Mouse (Mus musculus): ENCODE results near the gene Ints6l.
"Not testable (repeated sequence)": the region's sequence is repeated elsewhere in the genome, so short reads cannot be mapped to it uniquely, and the experiment has no call there.

Ints6l gene

DNA sequence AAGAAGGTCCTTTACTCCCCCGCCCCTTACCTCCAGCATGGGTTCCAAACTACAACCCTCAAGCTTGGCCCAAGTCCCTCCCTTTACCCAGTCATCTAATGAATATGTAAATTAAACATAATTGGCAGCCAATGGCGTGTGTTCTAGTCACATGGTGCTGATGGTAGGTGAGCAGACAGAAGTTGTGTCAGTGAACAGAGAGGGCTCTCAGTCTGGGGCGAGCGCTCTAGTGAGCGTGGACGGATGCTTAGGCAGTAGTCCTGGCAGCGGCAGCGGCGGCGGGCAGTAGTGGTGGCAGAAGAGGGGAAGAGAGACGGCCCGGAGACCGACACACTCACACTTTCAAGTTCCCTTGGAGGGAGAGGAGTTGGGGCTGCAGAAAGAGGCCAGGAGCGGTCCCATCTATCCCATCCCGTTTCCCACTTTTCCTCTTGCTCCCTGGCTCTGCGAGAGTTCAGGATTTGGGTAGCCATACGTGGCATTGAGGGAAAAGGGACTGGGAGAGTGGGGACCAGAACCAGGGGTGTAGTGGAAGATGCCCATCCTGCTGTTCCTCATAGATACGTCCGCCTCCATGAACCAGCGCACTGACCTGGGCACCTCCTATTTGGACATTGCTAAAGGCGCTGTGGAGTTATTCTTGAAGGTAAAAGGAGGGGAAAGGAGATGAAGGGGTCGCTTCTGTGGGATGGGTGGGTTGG is at the start of gene Ints6l:
Gene Ints6l, plus strand, starts transcription at position 187 of the 701 bp plus-strand sequence.
- DNase-seq = peak; percentile 82

DNA sequence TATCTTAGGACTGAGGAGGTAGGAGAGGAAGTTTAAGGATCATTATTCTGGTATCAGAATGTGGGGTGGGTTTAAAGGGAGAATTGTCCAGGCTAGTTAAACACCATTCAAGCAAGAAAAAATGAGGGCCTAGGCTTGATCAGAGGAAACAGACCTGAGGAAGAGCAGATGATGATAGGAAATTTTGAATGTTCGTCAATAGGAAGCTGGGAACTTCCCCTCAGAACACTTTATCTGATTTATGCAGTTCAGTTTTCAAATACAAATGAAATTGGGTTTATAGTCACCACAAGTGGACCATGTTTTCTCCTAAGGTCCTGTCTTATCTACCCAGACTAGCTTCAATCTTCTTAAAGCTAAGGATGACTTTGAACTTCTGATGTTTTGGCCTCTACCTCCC is 49.2 kb upstream of the Ints6l start:
- DNase-seq = no peak

DNA sequence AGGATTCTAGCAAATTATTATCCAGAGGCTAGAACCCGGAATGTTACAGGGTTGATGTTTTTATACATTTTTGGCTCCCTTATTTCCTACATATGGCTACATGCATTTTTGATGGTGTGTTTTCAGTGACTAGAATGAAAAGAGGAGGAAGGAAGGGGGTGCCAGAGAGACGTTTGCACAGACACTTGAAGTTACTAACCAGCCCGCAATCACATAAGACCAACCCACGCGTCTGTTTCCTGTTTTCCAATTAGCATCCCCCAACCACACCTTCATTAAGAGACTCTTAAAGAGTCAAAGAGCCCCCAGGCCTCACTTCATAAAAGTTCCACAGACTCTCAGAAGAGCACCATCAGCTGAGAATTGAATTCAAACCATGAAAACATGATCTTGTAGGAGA is 48.5 kb upstream of the Ints6l start:
- no peak for DNase-seq

DNA sequence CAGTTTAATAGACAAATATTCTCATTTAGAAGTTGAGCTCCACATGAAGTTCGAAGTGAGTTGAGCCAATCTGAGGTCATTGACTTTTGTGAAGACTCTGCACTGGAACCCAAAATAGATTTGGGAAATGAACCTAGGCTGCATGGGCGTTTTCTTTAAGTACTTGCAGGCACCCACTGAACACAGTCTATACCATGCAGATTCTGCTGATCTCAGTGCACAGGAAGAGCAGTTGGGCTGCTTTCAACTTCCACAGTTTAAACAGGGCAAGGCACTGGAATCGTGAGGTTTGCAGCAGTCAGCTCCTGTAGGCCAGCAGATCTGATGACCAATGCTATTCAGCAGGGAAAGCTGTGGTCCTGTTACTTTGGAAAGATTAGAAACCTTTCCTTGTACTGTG is 38.4 kb upstream of the Ints6l start:
- DNase-seq = no peak

DNA sequence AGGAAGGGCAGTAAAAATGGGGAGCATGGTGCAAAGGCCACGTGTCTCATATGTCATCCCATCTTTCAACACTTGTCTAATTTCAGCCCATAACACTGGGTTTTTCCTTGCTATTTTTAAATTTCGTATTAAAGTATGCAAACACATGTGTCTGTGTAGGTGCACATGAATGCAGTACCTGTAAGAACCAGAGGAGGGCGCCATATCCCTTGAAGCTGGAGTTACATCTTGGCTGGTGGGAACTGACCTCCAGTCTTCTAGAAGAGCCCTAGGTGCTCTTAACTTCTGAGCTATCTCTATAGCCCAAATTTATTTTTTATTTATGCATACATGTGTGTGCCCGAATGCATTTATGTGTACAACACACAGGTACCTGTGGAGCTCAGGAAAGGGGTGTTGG is 37.1 kb upstream of the Ints6l start:
- no peak for DNase-seq

DNA sequence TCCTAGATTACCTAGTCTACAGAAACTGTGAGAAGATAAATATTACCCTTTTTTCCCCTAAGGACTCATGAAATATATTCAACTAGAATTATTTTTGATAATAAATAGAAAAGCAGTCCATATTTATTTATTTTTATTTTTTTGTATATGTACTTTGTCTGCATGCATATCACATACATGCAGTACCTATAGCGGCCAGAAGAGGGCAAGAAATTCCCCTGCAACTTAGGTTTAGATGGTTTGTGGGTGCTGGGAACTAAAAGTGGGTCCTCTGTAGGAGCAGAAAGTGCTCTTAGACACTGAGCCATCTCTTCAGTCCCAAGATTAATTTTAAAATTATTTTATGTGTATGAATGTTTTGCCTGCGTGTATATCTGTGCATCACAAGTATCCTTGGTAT is 24.1 kb upstream of the Ints6l start:
- no peak for DNase-seq

DNA sequence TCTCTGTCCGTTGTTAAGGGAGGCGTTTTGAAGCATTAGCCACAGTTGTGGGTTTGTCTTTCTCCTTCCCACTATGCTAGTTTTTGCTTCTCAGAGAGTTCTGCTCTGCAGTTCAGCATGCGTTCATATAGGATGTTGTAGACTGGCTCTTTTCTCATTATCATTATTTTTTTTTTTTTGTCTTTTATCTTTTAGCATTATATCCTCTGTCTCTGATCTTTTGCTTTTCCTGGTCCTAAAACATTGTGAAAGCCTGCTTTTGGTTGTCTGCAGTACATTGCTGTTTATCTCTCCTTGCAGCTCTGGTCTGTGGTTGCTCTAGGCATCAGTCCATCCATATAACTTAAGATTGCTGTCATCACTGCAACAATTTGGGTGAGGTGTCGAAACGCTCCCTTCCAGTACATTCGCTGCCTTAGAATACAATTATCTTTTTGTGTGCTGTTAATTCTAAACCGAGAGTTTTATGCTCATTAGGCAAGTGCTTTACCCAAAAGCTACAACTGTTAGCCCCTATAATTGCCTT is 18.8 kb upstream of the Ints6l start:
- no peak for DNase-seq

DNA sequence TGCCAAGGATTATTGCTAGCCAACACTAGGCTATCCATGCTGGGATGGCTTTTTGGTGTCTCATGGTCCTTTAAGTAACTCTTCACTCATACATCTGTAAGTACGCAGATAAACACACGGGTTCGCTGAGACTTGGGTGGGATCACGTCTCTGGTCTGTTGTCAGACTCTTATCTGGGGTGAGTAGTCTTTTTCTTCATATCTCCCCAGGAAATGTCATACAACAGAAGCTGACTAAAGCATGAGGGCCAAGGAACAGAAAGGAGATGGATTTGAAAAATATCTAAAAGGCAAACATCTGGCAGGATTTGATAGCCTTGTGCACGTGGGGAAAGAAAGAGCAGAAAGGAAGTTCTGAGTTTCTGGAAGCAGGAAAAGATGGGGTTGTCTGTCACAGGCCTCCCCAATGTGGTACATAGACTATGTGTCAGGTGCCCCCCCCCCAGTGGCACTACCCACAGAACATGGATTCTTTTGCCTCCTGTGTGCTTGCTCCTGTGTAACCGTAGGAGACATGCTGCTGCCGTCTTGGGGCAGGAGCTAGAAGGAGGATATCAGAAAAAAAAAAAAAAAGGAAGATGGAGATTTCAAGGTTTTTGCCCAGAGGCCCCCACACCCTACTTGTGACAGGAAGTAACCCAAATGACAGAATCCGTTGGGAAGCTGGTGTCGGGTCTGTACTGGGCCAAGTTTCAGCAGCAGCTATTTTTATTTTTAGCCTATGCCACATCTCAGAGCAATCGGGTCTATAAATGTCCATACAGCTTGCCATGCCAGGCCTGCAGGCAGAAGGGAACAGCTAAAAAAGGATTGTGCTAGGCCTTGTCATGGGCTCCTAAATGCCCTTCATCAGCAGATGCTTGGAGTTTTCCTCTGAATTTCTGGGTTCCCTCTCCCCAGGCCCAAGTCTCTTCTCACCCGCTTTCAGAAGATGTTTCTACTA is 7.9 kb upstream of the Ints6l start:
- DNase-seq = no peak

DNA sequence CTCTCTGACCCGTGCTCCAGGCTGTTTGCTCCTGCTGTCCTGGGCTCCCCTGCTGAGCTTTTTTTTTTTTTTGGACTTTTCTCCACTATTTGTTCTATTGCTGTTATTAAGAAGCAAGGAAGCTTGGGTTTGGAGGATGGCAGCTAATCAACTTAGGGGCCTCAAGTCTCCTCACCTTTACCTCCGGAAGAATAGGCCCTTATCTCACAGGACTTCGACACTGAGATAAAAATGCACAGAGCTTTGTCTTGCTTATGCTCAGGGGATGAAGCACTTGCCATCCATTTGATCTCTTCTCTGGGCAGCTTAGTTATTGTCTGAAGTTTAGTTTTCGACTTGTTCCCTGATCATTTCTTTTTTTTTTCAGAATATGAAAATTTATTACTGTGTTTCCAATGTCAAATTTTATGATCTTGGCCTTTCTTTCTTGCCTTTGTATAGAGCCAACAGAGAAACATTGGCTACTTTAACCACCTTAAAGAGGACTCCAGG is 7.1 kb upstream of the Ints6l start, which contains the start of gene Gm2174:
Gene Gm2174, plus strand, starts transcription at position 442 of the 492 bp plus-strand sequence.
- no peak for DNase-seq

DNA sequence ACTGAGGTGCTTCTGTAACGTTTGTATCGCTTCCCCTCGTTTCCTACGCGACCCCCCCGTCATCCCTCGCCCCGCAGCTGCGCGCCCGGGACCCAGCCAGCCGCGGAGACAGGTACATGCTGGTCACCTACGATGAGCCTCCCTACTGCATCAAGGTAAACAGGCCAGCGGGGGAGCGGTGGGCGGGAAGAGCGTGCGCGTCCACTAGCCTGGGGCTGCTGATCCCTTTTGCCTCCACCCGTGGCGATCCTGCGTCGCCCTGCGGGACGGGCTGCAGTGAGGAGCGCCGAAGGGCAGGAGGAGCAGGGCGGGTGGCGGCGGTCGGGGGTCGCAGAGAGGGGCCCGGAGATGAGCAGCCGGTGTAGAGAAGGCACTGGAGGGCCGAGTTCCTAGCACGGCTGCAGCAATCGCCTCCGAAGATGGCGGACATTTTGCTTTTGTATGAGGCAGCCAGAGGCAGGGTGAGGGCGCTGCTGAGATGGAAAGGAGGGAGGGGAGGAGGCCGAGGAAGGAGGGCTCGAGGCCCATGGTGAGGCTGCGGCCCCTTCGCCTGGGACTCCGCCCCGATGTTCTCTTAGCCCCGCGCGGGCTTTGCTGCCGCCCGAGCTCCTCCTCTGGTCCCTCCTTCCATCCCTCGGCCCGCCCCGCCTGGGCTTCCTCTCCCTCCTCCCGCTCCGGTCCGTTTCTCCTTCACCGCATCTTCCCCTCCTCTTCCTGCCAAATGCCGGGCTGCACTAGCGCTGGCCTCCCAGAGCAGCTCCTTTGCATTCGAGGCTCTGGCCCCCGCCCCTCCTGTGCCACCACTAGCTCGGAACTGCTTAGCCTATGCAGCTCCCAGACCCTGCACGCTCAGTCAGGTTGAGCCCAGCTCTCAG is 952 bp downstream of the Ints6l start:
- peak; percentile 92 for DNase-seq

DNA sequence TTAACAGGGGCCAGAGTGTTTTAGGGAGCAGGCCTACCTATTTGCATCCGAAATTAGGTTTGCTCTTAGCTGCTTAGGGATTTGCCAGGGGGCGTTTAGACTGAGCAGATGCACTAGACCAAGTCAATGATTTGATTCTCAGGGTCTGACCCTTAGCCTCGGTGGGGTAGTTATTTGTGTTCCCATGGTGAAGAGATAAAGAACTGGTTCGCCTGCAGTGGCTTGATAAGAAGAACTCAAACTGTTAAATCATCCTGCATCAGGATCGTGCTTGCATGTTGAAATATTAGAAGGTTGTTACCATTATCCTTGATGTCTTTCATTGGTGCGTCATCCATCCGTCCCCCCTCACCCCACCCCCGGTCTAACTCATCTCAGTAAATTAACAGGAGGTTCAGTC is 1.7 kb downstream of the Ints6l start:
- peak; percentile 13 for DNase-seq

DNA sequence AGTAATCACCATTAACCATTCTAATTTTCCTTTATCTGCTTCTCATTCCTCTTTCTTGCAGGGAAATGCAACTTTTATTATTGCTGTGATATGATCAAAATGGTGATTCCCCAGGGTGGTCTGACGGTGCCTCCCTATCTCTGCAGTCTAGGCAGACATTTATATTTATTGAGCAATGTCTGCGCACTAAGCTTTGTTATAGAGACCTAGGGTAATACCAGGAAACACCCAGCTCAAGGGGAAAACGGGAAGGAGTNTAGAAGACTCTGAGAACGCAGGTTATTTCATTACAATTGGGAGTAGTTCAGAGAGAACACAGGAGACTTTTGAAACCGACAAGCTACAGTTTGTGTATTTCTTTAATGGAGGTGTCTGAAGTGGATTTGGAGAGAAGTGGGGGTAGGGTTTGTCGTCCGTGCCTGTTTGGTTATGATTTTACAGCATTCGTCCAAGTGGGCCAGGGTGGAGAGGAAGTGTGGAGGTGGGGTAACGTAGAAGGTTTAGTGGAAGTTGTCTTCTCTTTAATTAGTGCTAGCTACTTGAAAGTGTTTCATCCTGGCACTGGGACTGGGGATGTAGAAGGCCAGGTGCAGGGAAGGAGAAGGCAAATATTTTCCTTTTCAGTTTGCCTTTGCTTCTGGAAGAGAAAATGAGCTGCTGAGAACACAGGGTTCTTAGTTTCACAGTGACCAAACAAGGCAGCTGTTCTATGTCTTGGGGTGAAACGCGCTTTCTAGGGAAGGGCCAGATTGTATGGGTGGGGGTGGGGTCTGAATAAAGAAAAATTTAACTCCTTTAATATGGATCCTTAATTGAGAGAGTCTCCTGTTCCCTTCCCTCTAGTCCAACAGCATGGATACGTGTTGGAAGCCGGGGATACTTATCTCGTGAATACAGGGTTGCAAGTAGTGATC is 7.6 kb downstream of the Ints6l start:
- DNase-seq = no peak

DNA sequence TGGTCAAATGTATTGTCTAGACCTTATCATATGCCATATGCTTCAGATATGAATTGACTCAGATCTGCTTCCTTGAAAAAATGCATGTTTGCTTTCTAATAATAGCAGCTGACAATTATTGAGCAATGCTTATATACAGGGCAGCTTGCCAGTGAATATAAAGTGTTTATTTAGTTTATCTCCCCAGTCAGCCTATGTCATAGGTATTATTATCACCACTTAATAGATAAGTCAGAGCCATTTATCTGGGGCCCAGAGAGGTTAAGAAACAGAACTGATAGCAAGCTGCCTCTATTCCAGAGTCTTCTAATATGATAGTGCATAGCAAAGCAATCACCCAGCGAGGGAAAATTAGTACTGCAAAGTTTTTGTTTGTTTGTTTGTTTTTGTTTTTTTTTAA is 10.2 kb downstream of the Ints6l start:
- DNase-seq = no peak

DNA sequence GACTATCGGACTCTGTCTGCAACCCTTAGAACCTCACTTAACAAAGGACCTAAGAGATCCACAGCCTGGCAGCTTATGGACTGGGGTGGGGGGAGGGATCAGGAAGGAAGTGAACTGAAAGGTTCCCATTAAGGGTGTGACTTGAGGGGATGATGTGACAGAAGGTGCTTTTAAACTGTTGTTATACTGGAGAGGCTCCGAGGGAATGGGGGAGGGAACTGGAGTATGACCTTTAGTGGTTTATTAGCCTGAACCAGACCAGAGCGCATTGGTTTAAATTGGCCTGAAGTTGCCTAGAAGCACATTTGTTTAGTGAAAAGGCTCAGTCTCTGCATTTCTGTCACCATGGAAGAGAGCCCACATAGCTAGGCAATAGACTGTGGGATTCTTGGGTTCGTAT is 13.0 kb downstream of the Ints6l start:
- DNase-seq = peak; percentile 21

DNA sequence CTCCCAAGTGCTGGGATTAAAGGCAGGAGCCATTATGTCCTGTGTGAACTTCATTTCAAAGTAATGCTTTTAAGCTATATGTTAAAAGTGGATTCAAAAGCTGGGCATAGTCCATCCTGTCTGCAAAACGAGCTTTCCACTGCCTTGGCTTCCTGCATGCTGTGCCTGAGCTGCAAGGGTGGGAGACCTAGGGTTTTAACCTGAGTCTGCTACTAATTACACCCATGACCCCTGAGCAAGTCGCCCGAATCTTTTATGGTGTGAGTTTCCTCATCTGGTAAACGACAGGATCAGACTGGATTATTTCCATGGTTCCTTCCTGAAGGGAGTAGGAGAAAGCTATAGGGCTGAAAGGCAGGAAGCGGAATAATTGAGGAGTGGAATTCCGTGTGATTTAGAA is 13.8 kb downstream of the Ints6l start:
- DNase-seq = peak; percentile 15

DNA sequence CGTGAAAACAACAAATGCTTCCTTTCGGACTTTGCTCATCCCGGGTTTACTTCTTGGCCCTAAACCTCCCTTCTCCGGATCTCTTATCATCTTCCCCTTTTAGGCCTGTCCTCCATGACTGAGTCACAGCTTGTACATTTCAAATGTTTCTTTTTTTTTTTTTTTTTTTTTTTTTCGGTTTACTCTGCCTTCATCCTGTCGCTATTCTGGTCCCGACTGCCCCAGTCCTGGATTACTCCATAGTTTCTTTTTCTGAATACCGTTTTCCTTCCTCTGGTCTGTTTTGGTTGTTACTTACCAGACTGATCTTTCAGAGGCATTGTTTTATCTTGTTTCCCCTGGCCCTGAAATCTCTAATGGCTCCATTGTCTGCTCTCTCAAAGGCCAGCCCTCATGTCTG is 19.4 kb downstream of the Ints6l start:
- no peak for DNase-seq

DNA sequence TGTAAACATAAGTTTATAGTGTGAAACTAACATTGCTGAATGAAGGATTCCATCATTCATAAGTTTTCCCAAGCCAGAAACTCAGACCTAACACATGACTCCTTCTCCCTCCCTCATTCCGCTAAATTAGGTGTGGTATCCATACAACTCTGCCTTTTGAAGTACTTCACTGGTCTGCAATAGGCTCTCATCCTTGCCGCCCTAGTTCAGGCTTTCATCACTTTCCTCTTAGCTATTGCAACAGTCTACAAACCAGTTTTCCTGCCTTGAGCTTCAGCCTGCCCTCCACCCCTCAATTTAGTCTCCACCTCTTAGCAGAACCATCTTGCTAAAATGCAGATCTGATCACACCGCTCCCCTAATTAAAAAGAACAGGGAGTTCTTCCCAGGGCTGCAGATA is 22.9 kb downstream of the Ints6l start:
- DNase-seq = no peak

DNA sequence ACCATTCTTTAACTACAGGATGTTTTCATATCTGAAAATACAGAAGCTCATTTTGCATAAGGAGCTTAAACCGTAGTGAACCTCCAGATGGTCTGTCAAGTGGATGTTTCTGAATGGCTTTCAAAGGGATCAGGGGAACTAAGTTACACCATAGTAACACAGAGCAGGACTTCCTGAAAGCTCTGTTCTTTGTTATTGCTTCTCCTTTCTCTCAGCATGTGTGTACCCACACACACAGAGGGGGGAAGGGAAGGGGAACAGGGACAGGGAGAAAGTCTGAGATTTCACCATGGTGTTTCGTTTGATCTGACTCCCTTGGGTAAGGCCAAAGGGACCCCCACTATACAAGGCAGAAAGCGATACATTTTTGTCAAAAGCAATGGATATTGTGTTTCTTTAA is 27.2 kb downstream of the Ints6l start:
- DNase-seq = no peak

DNA sequence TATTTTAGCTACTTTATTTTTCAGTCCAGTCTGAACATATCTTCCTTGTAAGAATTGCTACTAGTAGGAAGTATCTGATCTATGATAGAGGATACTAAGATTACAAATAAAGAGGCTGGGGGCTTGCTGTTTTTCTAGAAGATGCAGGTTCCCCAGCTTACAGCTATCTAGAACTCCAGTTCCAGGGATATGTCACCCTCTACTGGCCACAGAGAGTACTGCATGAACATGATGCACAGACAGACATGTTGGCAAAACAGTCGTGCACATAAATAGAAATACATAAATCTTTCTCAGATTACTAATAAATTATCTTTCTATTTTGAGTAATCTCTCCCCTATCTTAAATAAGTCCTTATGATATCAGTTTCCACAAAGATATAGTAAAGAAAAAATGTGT is 35.1 kb downstream of the Ints6l start:
- DNase-seq = peak; percentile 66

DNA sequence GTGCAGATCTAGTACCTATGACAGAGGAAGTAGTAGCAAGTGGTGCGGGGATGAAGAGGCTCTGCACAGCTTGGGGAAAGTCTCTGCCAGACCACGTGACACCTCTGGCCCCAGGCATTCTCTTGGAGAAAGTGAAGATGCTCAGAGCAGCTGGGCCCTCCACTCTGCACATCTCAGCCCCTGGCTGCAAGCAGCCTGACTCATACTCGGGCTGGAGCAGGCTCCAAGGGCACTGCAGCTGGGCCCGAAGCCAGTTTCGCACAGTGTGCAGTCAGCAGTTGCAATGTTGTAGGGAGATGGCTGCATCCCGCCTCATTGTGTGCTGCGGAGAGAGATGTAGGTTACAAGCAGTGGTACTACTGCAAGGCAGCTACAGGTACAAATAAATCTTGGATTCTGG is 42.6 kb downstream of the Ints6l start:
- no peak for DNase-seq

DNA sequence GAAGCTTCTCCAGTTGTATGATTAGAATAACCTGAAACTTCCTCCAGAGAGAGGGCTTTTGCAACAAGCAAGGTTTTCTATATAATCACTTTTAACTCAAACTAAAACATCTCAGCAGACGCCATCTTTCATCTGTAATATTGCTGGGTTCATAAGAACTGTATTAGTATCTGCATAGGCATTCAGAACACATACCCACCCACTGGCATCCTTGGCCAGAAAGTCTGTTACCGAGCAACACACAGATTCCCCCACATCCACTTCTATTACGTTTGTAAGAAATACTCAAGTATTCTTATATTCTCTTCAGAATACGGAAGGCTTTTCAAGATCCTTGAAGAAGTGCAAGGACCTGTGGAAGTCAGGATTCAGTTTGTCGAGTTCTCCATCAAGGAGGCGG is 69.8 kb downstream of the Ints6l start, which contains the start of gene Gm10477:
Gene Gm10477, plus strand, starts transcription at position 301 of the 400 bp plus-strand sequence.
- DNase-seq = not testable (repeated sequence)
